ENCODE assay signal across 7 mouse cellular contexts in genomic region chr11:69090367-69090766, GRCm38 (mm10). TPM values are rescaled to one million over a fixed set of nuclear protein-coding genes. Genes with fewer than 3 reads are reported as not detected.
A peak's percentile ranks its signal among the peaks of the same experiment; 100 is the strongest.
DNase-seq lines count a peak whose midpoint lies in the region; ATAC-seq and TF ChIP-seq lines count a peak whose summit lies in the region.

No protein-coding gene starts in this region.

- intact Hi-C loops in left cerebral cortex, postnatal 14 days (cut with DNase I), result no loop called here

- ATAC-seq in forebrain, embryonic 15.5 days (replicated peaks), result no peak
- ATAC-seq in intestine, embryonic 15.5 days, result no peak
- no peak for ATAC-seq in neural tube, embryonic 13.5 days (ENCODE audit: low read depth)

- WGBS in forebrain, embryonic 15.5 days, result 45% methylated on average over 6 of the region's 6 CpGs
- 49% methylated on average over 6 of the region's 6 CpGs for WGBS in intestine, embryonic 15.5 days
- 57% methylated on average over 6 of the region's 6 CpGs for whole genome bisulfite sequencing in neural tube, embryonic 13.5 days

- H3K9ac ChIP-seq in forebrain, embryonic 15.5 days (replicated peaks), result no peak overlapping the region
- no peak overlapping the region for H3K9ac ChIP-seq in intestine, embryonic 15.5 days
- H3K9ac ChIP-seq in neural tube, embryonic 13.5 days, result peak overlapping the region; percentile 100

- H3K4me2 ChIP-seq in forebrain, embryonic 15.5 days (replicated peaks), result peak overlapping the region; percentile 84
- H3K4me2 ChIP-seq in intestine, embryonic 15.5 days (replicated peaks), result peak overlapping the region; percentile 85; the same call in 1 of the 2 replicates
- peak overlapping the region; percentile 98 for H3K4me2 ChIP-seq in neural tube, embryonic 13.5 days

- H3K9me3 ChIP-seq in forebrain, embryonic 15.5 days, result no peaks in the 10 kb centered on the region
- H3K9me3 ChIP-seq in intestine, embryonic 15.5 days, result no peaks in the 10 kb centered on the region
- H3K9me3 ChIP-seq in neural tube, embryonic 13.5 days, result no peaks in the 10 kb centered on the region

- H3K36me3 ChIP-seq in forebrain, embryonic 15.5 days, result peaks cover 10% of the 10 kb centered on the region; the same call in 1 of the 2 replicates
- H3K36me3 ChIP-seq in intestine, embryonic 15.5 days, result peaks cover 3% of the 10 kb centered on the region; the same call in 1 of the 2 replicates
- peaks cover 31% of the 10 kb centered on the region for H3K36me3 ChIP-seq in neural tube, embryonic 13.5 days

- DNase-seq in layer of hippocampus, adult 2 months (ENCODE audit: low spot score in 2 of 2), result no peak
- no peak for DNase-seq in layer of hippocampus, adult 18-20 months (ENCODE audit: low spot score in 2 of 2)
- no peak for DNase-seq in left cerebral cortex, postnatal 14 days (ENCODE audit: low spot score in 2 of 2)
- DNase-seq in left cerebral cortex, adult 11 months (ENCODE audit: low spot score), result no peak

- peaks cover 42% of the 10 kb centered on the region for H3K4me1 ChIP-seq in forebrain, embryonic 15.5 days
- H3K4me1 ChIP-seq in intestine, embryonic 15.5 days (replicated peaks), result peaks cover 32% of the 10 kb centered on the region
- H3K4me1 ChIP-seq in neural tube, embryonic 13.5 days (replicated peaks), result peaks cover 56% of the 10 kb centered on the region

- peak overlapping the region; percentile 100 for H3K27ac ChIP-seq in layer of hippocampus, adult 2 months
- H3K27ac ChIP-seq in forebrain, embryonic 15.5 days (replicated peaks), result no peak overlapping the region
- H3K27ac ChIP-seq in intestine, embryonic 15.5 days, result 0 out of 2 replicates have a peak overlapping the region, but pooled peaks have one; percentile 6
- 0 out of 2 replicates have a peak overlapping the region, but pooled peaks have one; percentile 18 for H3K27ac ChIP-seq in neural tube, embryonic 13.5 days (replicated peaks)

- no peaks in the 10 kb centered on the region for H3K27me3 ChIP-seq in forebrain, embryonic 15.5 days
- H3K27me3 ChIP-seq in intestine, embryonic 15.5 days (replicated peaks), result no peaks in the 10 kb centered on the region
- no peaks in the 10 kb centered on the region for H3K27me3 ChIP-seq in neural tube, embryonic 13.5 days

- peak overlapping the region; percentile 100 for H3K4me3 ChIP-seq in layer of hippocampus, adult 2 months
- H3K4me3 ChIP-seq in forebrain, embryonic 15.5 days, result peak overlapping the region; percentile 95; the same call in 1 of the 2 replicates
- H3K4me3 ChIP-seq in intestine, embryonic 15.5 days (replicated peaks), result no peak overlapping the region
- peak overlapping the region; percentile 98; the same call in 1 of the 2 replicates for H3K4me3 ChIP-seq in neural tube, embryonic 13.5 days

- TF ChIP-seq CTCF in layer of hippocampus, adult 2 months (conservative IDR thresholded peaks at IDR 0.05), result no peak

RNA-seq across cellular contexts. Expression of gene Vamp2, which starts 2.1 kb away (rescaled TPM):
- 1,000 to 10,000 TPM in 1 of 2 experiments, 100 to 1,000 TPM in 1; 988 to 1,016 TPM for total RNA-seq in layer of hippocampus, adult 2 months (2021)
- total RNA-seq in layer of hippocampus, adult 18-20 months (2021), result 1,000 to 10,000 TPM in 1 of 2 experiments, 100 to 1,000 TPM in 1; 995 to 1,010 TPM
- 179 and 188 TPM in 2 replicates for polyA plus RNA-seq in forebrain, embryonic 15.5 days (2015; fragmentation: Nextera tagmentation; extraction: Ambion mirVana)
- polyA plus RNA-seq in intestine, embryonic 15.5 days (2015; fragmentation: Nextera tagmentation; extraction: Ambion mirVana), result 61.8 and 64.2 TPM in 2 replicates
- polyA plus RNA-seq in neural tube, embryonic 13.5 days (2015; fragmentation: Nextera tagmentation; extraction: Ambion mirVana), result 268 and 282 TPM in 2 replicates
- total RNA-seq in left cerebral cortex, postnatal 14 days (2021), result 1,000 to 10,000 TPM; 1,220 to 1,271 TPM

RNA-seq across cellular contexts. Expression of gene Per1, which starts 4.7 kb away (rescaled TPM):
- 10 to 100 TPM; 83.4 to 95.2 TPM for total RNA-seq in layer of hippocampus, adult 2 months (2021)
- total RNA-seq in layer of hippocampus, adult 18-20 months (2021), result 100 to 1,000 TPM in 1 of 2 experiments, 10 to 100 TPM in 1; 92.9 to 115 TPM
- polyA plus RNA-seq in forebrain, embryonic 15.5 days (2015; fragmentation: Nextera tagmentation; extraction: Ambion mirVana), result 7.6 and 8.2 TPM in 2 replicates
- polyA plus RNA-seq in intestine, embryonic 15.5 days (2015; fragmentation: Nextera tagmentation; extraction: Ambion mirVana), result 11.9 and 15.6 TPM in 2 replicates
- polyA plus RNA-seq in neural tube, embryonic 13.5 days (2015; fragmentation: Nextera tagmentation; extraction: Ambion mirVana), result 8.0 and 8.4 TPM in 2 replicates
- 100 to 1,000 TPM in 1 of 2 experiments, 10 to 100 TPM in 1; 90.4 to 112 TPM for total RNA-seq in left cerebral cortex, postnatal 14 days (2021)

RNA-seq across cellular contexts. Expression of gene Tmem107, which starts 19.8 kb away (rescaled TPM):
- total RNA-seq in layer of hippocampus, adult 2 months (2021), result 10 to 100 TPM; 20.3 to 21.6 TPM
- total RNA-seq in layer of hippocampus, adult 18-20 months (2021), result 10 to 100 TPM; 15.2 to 21.0 TPM
- 47.6 and 50.5 TPM in 2 replicates for polyA plus RNA-seq in forebrain, embryonic 15.5 days (2015; fragmentation: Nextera tagmentation; extraction: Ambion mirVana)
- 43.7 and 47.6 TPM in 2 replicates for polyA plus RNA-seq in intestine, embryonic 15.5 days (2015; fragmentation: Nextera tagmentation; extraction: Ambion mirVana)
- polyA plus RNA-seq in neural tube, embryonic 13.5 days (2015; fragmentation: Nextera tagmentation; extraction: Ambion mirVana), result 28.4 and 29.2 TPM in 2 replicates
- total RNA-seq in left cerebral cortex, postnatal 14 days (2021), result 10 to 100 TPM; 14.2 to 16.9 TPM

RNA-seq across cellular contexts. Expression of gene Hes7, which starts 29.8 kb away (rescaled TPM):
- 1 to 10 TPM in 1 of 2 experiments, under 1 TPM in 1; 0.79 to 1.0 TPM for total RNA-seq in layer of hippocampus, adult 2 months (2021)
- 1 to 10 TPM; 1.1 to 1.6 TPM for total RNA-seq in layer of hippocampus, adult 18-20 months (2021)
- polyA plus RNA-seq in forebrain, embryonic 15.5 days (2015; fragmentation: Nextera tagmentation; extraction: Ambion mirVana), result 0.42 and 0.46 TPM in 2 replicates
- polyA plus RNA-seq in intestine, embryonic 15.5 days (2015; fragmentation: Nextera tagmentation; extraction: Ambion mirVana), result 0.62 and 0.70 TPM in 2 replicates
- 0.61 TPM in 1 of 2 replicates, not detected in the other for polyA plus RNA-seq in neural tube, embryonic 13.5 days (2015; fragmentation: Nextera tagmentation; extraction: Ambion mirVana)
- under 1 TPM; 0.55 to 0.70 TPM for total RNA-seq in left cerebral cortex, postnatal 14 days (2021)

RNA-seq across cellular contexts. Expression of gene Borcs6, which starts 30.9 kb away (rescaled TPM):
- 10 to 100 TPM; 26.6 to 30.8 TPM for total RNA-seq in layer of hippocampus, adult 2 months (2021)
- 10 to 100 TPM; 32.9 to 36.4 TPM for total RNA-seq in layer of hippocampus, adult 18-20 months (2021)
- 12.8 and 15.4 TPM in 2 replicates for polyA plus RNA-seq in forebrain, embryonic 15.5 days (2015; fragmentation: Nextera tagmentation; extraction: Ambion mirVana)
- polyA plus RNA-seq in intestine, embryonic 15.5 days (2015; fragmentation: Nextera tagmentation; extraction: Ambion mirVana), result 8.6 and 8.9 TPM in 2 replicates
- 14.7 and 16.8 TPM in 2 replicates for polyA plus RNA-seq in neural tube, embryonic 13.5 days (2015; fragmentation: Nextera tagmentation; extraction: Ambion mirVana)
- total RNA-seq in left cerebral cortex, postnatal 14 days (2021), result 10 to 100 TPM; 26.1 to 29.2 TPM
